Mouse (Mus musculus) intestine, embryonic 16.5 days (tissue): ENCODE measurements around the gene Taf8. TPM values are rescaled to one million over a fixed set of nuclear protein-coding genes. Genes with fewer than 3 reads are reported as not detected.
A peak's percentile ranks its signal among the peaks of the same experiment; 100 is the strongest.

Experiments
- ATAC-seq: fragments of 200-750 bp; cut with Nextera tagmentation; 2 replicates; pipeline ENCODE4 v1.8.0; 2017; ENCODE audit warnings: moderate TSS enrichment, moderate library complexity
- H3K27ac ChIP-seq: fragments of 300-500 bp; sonication (generic); 2 replicates; pipeline ENCODE4 v1.5.1; 2014; ENCODE audit warnings: mild to moderate bottlenecking, low read length
- H3K27me3 ChIP-seq: fragments of 300-500 bp; sonication (generic); replicated peaks from 2 replicates; pipeline ENCODE4 v1.6.1; 2014; ENCODE audit warnings: low read length, control low read depth, mixed read lengths; ENCODE audit not compliant: control insufficient read depth, insufficient read depth
- H3K36me3 ChIP-seq: fragments of 300-500 bp; sonication (generic); 2 replicates; pipeline ENCODE4 v1.6.1; 2014; ENCODE audit warnings: low read length, control low read depth; ENCODE audit not compliant: control insufficient read depth, insufficient read depth
- H3K4me1 ChIP-seq: fragments of 300-500 bp; sonication (generic); 2 replicates; pipeline ENCODE4 v1.6.1; 2014; ENCODE audit warnings: low read length, control low read depth, mixed read lengths; ENCODE audit not compliant: control insufficient read depth, insufficient read depth
- H3K4me2 ChIP-seq: fragments of 300-500 bp; sonication (generic); 2 replicates; pipeline ENCODE4 v1.6.1; 2014; ENCODE audit warnings: low read depth, low read length, control low read depth
- H3K4me3 ChIP-seq: fragments of 300-500 bp; sonication (generic); 2 replicates; pipeline ENCODE4 v1.5.1; 2014; ENCODE audit warnings: mild to moderate bottlenecking, low read length
- H3K9ac ChIP-seq: fragments of 300-500 bp; sonication (generic); 2 replicates; pipeline ENCODE4 v1.6.1; 2014; ENCODE audit warnings: low read depth, low read length
- H3K9me3 ChIP-seq: fragments of 300-500 bp; sonication (generic); 2 replicates; pipeline ENCODE4 v1.6.1; 2016; ENCODE audit warnings: low read length, control low read depth; ENCODE audit not compliant: control insufficient read depth
- WGBS: fragments of 180-500 bp; shearing (Covaris S2); extraction: QIAGEN DNeasy Blood & Tissue Kit; methylation state at CpG from one replicate; pipeline ENCODE4 v1.1.7; 2014; 5-methylcytosine and 5-hydroxymethylcytosine counted together
- polyA plus RNA-seq: library from polyadenylated mRNA; unstranded; fragments of >200 nt; fragmentation: Nextera tagmentation; extraction: Ambion mirVana; gene quantifications from 2 replicates; pipeline ENCODE4 v1.2.1, GENCODE M21; 2015

The Taf8 gene
- 19.1 and 20.4 TPM in 2 replicates for polyA plus RNA-seq

DNA sequence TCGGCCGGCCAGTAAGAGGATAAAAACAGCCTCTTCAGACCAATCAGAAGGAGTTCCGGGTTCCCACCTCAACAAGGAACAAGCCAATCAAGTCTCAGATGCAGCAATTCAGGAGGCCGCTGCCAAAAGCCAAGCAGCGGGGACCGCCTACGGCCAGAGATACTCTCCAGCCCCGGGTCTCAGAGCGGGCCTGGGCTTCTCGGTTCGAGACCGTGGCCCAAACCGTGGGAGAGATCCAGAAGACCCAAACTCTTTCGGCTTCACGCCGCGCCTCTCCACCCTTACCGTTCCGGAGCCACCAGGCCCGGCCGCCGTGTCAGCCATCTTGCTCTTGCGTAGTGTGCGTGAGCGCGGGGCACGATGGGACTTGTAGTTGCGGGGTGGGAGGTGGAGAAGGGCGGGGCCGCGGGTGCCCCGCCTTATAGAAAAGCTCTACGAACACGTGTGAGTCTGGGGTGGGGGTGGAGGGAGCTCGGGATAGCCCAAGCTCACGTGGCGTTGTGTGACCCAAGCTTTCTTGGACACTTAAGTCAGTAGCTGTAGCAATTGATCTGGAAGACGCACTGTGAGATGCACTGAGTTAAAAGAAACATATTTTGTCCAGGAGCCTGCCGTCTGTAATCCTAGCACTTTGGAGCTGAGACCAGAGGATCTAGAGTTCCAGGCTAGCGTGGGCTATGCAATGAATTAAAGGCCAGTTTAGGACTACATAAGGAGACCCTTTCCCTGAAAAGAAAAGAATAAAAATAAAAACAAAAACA is at the start of gene Taf8:
Gene Taf8, minus strand, starts transcription at position 347 of the 761 bp plus-strand sequence.
- ATAC-seq = peak; percentile 95
- peak within 1 kb of the TSS; percentile 87 for H3K27ac ChIP-seq
- H3K9ac ChIP-seq = peak within 1 kb of the TSS; percentile 89
- H3K4me1 ChIP-seq = peaks cover 28% of the 10 kb centered on the region
- WGBS = 1% methylated on average over 40 of the region's 40 CpGs
- 0 out of 2 replicates have a peak, but pooled peaks cover 8% of the 10 kb centered on the region for H3K36me3 ChIP-seq
- peak within 1 kb of the TSS; percentile 85 for H3K4me3 ChIP-seq
- H3K9me3 ChIP-seq = no peaks in the 10 kb centered on the region
- peak within 1 kb of the TSS; percentile 89 for H3K4me2 ChIP-seq
- H3K27me3 ChIP-seq = no peaks in the 10 kb centered on the region

DNA sequence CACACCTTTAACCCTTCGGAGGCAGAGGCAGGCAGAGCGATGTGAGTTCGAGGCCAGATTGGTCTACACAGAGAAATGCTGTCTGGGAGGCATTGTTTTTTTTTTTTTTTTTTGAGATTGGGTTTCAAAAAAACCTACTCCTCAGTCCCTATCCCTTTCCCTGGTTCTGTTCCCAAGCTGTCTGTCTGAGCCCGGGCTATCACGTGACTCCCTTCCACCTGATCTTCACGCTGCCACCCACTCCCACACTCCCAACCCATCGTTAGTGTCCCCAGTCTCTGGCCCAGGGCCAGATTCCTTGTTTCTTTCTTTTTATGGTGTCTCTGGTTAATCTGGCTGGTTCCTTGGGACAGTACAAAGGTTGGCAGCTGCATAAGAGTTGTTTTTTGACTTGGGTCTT is 49.0 kb upstream of the Taf8 start:
- Histone ChIP-seq H3K27me3 (no peaks in the 10 kb centered on the region), H3K4me3 (no peak overlapping the region), H3K36me3 (no peaks in the 10 kb centered on the region), H3K9me3 (no peaks in the 10 kb centered on the region), H3K27ac (no peak overlapping the region), H3K9ac (no peak overlapping the region), H3K4me2 (no peak overlapping the region), H3K4me1 (peaks cover 5% of the 10 kb centered on the region)
- no peak for ATAC-seq
- 67% methylated on average over 7 of the region's 7 CpGs for WGBS

DNA sequence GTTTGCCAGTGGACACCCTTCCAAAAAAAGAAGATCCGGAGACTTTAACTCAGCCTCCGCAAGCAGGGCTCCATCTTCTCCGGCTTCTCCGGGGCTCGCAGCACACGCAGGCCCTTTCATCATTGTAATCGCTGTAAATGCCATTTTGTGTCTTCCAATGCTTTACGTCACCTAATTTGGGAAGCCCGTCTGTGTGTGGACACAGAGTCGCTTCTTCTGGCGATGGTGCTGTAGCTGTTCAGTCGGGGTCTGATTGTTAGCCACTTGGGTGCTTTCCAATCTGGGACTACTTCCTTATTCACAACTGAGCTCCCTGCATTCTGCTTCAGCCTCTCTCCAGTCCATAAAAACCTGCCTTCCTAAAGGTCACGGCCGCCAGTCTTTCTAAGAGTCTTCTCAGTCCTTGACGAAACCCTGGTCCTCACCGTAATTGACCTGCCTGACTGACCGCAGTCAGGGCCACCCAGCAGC is 43.8 kb upstream of the Taf8 start:
- Histone ChIP-seq H3K27ac (peak overlapping the region; percentile 51; the same call in 1 of the 2 replicates), H3K4me2 (peak overlapping the region; percentile 11; the same call in 1 of the 2 replicates), H3K9ac (peak overlapping the region; percentile 25; the same call in 1 of the 2 replicates), H3K4me3 (no peak overlapping the region), H3K27me3 (no peaks in the 10 kb centered on the region), H3K36me3 (no peaks in the 10 kb centered on the region), H3K4me1 (peaks cover 6% of the 10 kb centered on the region; the same call in 1 of the 2 replicates), H3K9me3 (no peaks in the 10 kb centered on the region)
- no peak for ATAC-seq
- 66% methylated on average over 17 of the region's 17 CpGs for WGBS

DNA sequence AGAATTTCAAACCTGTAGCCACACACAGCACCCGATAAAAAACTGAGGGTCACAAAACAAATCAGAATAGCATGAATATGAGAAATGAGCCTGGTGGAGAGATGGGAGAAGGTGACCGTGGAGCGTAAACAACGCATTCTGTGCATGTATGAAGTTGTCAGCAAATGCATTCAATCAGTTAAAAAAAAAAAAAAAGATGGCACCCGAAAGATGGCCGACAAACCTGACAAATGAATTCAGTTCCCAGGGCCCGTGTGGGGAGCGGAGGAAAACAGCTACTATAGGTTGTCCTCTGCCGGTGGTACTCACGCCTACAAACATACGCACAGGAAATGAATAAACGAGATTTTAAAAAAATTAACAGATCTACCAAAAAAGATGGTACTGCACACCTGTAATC is 43.1 kb upstream of the Taf8 start:
- Histone ChIP-seq H3K4me1 (peaks cover 6% of the 10 kb centered on the region; the same call in 1 of the 2 replicates), H3K4me3 (no peak overlapping the region), H3K27me3 (no peaks in the 10 kb centered on the region), H3K9ac (no peak overlapping the region), H3K4me2 (no peak overlapping the region), H3K9me3 (no peaks in the 10 kb centered on the region), H3K36me3 (no peaks in the 10 kb centered on the region), H3K27ac (no peak overlapping the region)
- WGBS = 89% methylated on average over 12 of the region's 12 CpGs
- ATAC-seq = no peak

DNA sequence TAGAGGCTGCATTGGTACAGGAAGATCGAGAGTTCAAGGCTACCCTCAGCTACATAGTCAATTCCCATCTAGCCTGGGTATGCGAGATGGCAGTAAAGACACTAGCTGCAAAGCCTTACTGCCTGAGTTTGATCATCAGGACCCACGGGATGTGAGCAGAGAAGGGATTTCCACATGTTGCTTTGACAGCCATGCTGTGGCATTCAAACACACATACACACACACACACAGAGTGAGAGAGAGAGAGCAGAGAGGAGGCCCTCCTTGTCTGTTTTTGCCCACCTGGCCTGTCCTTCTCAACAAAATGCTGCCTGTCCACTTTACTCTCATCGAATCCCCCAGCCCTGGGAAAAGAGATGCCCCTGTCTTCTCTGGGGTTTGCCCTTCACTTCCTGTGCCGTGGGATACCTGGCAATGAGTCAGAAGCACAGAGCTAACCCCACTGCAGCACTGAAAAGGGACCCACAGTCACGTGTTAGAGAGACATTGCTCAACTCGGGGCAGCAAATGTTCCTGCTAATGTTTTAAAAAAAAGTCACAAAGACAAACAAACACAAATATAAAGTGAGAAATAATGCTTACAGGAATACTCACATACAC is 41.1 kb upstream of the Taf8 start:
- H3K4me3 ChIP-seq = no peak overlapping the region
- H3K27ac ChIP-seq = no peak overlapping the region
- no peaks in the 10 kb centered on the region for H3K9me3 ChIP-seq
- WGBS = 66% methylated on average over 7 of the region's 7 CpGs
- H3K27me3 ChIP-seq = no peaks in the 10 kb centered on the region
- H3K4me2 ChIP-seq = no peak overlapping the region
- no peak overlapping the region for H3K9ac ChIP-seq
- no peaks in the 10 kb centered on the region for H3K36me3 ChIP-seq
- ATAC-seq = no peak
- peaks cover 6% of the 10 kb centered on the region; the same call in 1 of the 2 replicates for H3K4me1 ChIP-seq

DNA sequence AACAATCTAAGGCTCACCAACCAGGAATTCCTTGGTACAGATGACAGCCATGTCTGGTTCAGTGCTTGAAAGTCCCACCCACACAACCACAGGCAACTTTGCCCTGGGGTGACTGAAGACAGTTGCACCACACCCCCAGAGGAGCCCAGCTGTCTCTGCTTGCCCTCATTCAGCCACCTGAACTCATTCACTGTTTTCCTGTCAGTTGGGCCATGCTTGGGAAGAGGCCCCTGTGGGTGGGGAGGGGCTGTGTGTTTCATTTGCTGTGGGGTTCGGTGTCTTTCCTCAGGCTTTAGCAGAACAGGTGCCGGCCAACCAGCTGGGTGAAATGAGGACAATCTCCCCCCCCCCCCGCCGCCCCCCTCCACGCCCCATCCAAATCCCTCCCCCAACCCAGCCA is 40.0 kb upstream of the Taf8 start:
- Histone ChIP-seq H3K4me1 (peaks cover 6% of the 10 kb centered on the region; the same call in 1 of the 2 replicates), H3K27ac (no peak overlapping the region), H3K27me3 (no peaks in the 10 kb centered on the region), H3K9ac (no peak overlapping the region), H3K9me3 (no peaks in the 10 kb centered on the region), H3K4me3 (no peak overlapping the region), H3K36me3 (no peaks in the 10 kb centered on the region), H3K4me2 (no peak overlapping the region)
- 75% methylated on average over 5 of the region's 5 CpGs for WGBS
- ATAC-seq = no peak; the same call in 1 of the 2 replicates

DNA sequence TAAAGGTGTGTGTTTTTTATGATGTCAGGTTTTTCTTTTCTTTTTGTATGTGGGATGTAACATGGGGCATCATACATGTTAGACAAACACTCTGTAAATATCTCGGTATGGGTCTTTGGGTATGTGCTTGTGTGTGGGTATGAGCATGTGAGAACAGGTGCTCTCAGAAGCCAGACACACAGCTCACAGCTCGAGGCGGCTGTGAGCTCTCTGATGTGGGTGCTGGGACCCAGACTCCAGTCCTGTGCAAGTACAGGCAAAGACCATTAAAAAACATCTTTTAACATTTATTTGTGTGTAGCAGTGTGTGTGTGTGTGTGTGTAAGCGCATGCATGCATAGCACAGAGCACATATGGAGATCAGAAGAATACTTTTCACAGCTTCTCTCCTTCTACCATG is 37.0 kb upstream of the Taf8 start:
- Histone ChIP-seq H3K4me1 (peaks cover 9% of the 10 kb centered on the region; the same call in 1 of the 2 replicates), H3K27ac (no peak overlapping the region), H3K9ac (no peak overlapping the region), H3K9me3 (no peaks in the 10 kb centered on the region), H3K4me3 (no peak overlapping the region), H3K27me3 (no peaks in the 10 kb centered on the region), H3K36me3 (no peaks in the 10 kb centered on the region), H3K4me2 (no peak overlapping the region)
- 88% methylated on average over 4 of the region's 4 CpGs for WGBS
- no peak for ATAC-seq

DNA sequence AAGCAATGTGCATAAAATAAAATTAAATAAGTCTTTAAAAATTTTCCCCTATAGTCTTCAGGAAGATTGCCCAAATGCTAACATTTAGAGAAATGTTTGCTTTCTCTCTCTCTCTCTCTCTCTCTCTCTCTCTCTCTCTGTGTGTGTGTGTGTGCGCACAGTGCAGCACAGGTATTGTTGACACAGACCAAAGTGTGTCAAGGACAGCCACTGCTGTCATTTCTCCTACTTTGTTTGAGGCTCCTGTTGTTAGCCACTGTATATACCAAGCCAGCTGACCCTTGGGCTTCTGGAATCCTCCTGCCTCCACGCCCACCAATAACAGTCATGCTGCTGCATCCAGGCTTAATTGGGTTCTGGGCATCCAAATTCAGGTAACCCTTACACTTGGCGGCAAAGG is 36.0 kb upstream of the Taf8 start:
- no peak overlapping the region for H3K9ac ChIP-seq
- ATAC-seq = no peak
- H3K4me1 ChIP-seq = peaks cover 9% of the 10 kb centered on the region; the same call in 1 of the 2 replicates
- 79% methylated on average over 3 of the region's 3 CpGs for WGBS
- no peaks in the 10 kb centered on the region for H3K27me3 ChIP-seq
- no peaks in the 10 kb centered on the region for H3K9me3 ChIP-seq
- H3K4me2 ChIP-seq = no peak overlapping the region
- no peak overlapping the region for H3K4me3 ChIP-seq
- H3K36me3 ChIP-seq = no peaks in the 10 kb centered on the region
- H3K27ac ChIP-seq = no peak overlapping the region

DNA sequence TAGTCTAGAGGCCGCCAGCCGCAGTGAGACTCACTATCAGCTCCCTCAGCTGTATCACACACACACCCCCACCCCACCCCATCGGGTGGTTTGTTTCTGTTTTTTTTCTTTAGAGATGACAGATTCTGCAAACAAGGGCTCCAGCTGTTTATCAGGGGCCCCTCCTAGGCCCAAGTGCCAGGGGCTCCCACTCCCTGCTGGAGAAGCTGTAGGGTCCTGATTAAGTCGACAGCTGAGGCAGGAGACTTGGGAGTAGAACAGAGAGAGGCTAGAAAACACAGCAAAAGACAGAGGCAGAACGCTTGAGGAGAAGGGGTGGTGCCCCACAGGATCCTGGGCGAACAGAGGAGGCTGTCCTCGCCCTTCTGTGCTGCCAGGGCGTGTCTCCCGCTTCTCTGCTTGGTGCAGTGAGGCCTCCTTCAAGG is 33.7 kb upstream of the Taf8 start:
- no peaks in the 10 kb centered on the region for H3K36me3 ChIP-seq
- no peak overlapping the region for H3K27ac ChIP-seq
- H3K4me3 ChIP-seq = no peak overlapping the region
- 61% methylated on average over 9 of the region's 9 CpGs for WGBS
- no peak overlapping the region for H3K4me2 ChIP-seq
- H3K27me3 ChIP-seq = no peaks in the 10 kb centered on the region
- H3K9me3 ChIP-seq = no peaks in the 10 kb centered on the region
- ATAC-seq = peak; percentile 86
- no peak overlapping the region for H3K9ac ChIP-seq
- peaks cover 3% of the 10 kb centered on the region; the same call in 1 of the 2 replicates for H3K4me1 ChIP-seq
